Comparison of ENCODE assay signal across 8 mouse cellular contexts in the genomic region with DNA sequence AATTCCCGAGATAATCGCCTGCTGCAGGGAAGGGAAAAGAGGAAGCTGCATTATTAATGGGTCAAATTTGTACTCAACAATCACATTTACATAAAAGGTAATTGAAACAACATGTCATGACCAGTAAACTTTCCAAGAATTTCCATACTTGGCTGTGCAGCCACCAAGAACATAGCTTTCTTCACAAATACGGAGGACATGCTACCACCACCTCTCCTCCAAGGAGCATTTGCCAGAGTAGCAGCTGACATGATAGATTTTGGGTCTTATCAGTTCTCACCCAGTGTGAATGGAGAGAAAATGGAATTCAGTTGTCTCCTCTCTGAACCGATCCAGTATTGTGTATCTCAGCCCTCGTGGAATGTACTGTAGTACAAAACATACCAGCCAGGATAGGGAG. TPM values are rescaled to one million over a fixed set of nuclear protein-coding genes. Genes with fewer than 3 reads are reported as not detected.
A peak's percentile ranks its signal among the peaks of the same experiment; 100 is the strongest.
DNase-seq lines count a peak whose midpoint lies in the region; ATAC-seq lines count a peak whose summit lies in the region.

No protein-coding gene starts in this region.

- peak overlapping the region; percentile 99 for H3K9ac ChIP-seq in heart, embryonic 11.5 days (ENCODE audit: low read depth, low read length)
- peak overlapping the region; percentile 96 for H3K9ac ChIP-seq in midbrain, embryonic 11.5 days (ENCODE audit: low read length)

- DNase-seq in heart, postnatal 14 days, result no peak
- DNase-seq in MN1 (ENCODE audit: low spot score), result peak; percentile 22
- DNase-seq in hindbrain, embryonic 10.5 days (ENCODE audit: low spot score), result no peak
- DNase-seq in midbrain, embryonic 11.5 days (ENCODE audit: low spot score, missing footprints), result no peak
- no peak for DNase-seq in retina, embryonic 14.5 days (ENCODE audit: low spot score)
- DNase-seq in adrenal gland, postnatal 10 days, result no peak
- DNase-seq in retina, postnatal 1 day, result no peak

- H3K4me1 ChIP-seq in heart, embryonic 11.5 days (ENCODE audit: control insufficient read depth, insufficient read depth, low read length), result peaks cover 6% of the 10 kb centered on the region; the same call in 1 of the 2 replicates
- H3K4me1 ChIP-seq in hindbrain, embryonic 10.5 days (replicated peaks), result peaks cover 26% of the 10 kb centered on the region
- peaks cover 10% of the 10 kb centered on the region for H3K4me1 ChIP-seq in midbrain, embryonic 11.5 days (ENCODE audit: control insufficient read depth, insufficient read depth, low read length)

- no peaks in the 10 kb centered on the region for H3K36me3 ChIP-seq in heart, embryonic 11.5 days (ENCODE audit: control insufficient read depth, insufficient read depth, low read length)
- H3K36me3 ChIP-seq in hindbrain, embryonic 10.5 days, result peaks cover 18% of the 10 kb centered on the region
- H3K36me3 ChIP-seq in midbrain, embryonic 11.5 days (ENCODE audit: control insufficient read depth, insufficient read depth, low read length), result no peaks in the 10 kb centered on the region

- no peaks in the 10 kb centered on the region for H3K9me3 ChIP-seq in heart, embryonic 11.5 days (replicated peaks; ENCODE audit: control insufficient read depth, low read length)
- no peaks in the 10 kb centered on the region for H3K9me3 ChIP-seq in hindbrain, embryonic 10.5 days
- H3K9me3 ChIP-seq in midbrain, embryonic 11.5 days (ENCODE audit: control insufficient read depth, low read length), result no peaks in the 10 kb centered on the region

- no peak for ATAC-seq in heart, embryonic 11.5 days (replicated peaks; ENCODE audit: insufficient number of reproducible peaks, low FRiP score, low TSS enrichment)
- ATAC-seq in midbrain, embryonic 11.5 days (ENCODE audit: low FRiP score), result no peak

- H3K4me2 ChIP-seq in heart, embryonic 11.5 days, result peak overlapping the region; percentile 92
- peak overlapping the region; percentile 74 for H3K4me2 ChIP-seq in midbrain, embryonic 11.5 days

- 11% methylated on average over 5 of the region's 5 CpGs for WGBS in heart, embryonic 11.5 days (ENCODE audit: insufficient replicate concordance)
- 37% methylated on average over 5 of the region's 5 CpGs for WGBS in hindbrain, embryonic 10.5 days
- WGBS in midbrain, embryonic 11.5 days, result 30% methylated on average over 5 of the region's 5 CpGs

- H3K4me3 ChIP-seq in heart, embryonic 11.5 days (ENCODE audit: low read depth, low read length), result peak overlapping the region; percentile 98
- H3K4me3 ChIP-seq in hindbrain, embryonic 10.5 days, result peak overlapping the region; percentile 100
- H3K4me3 ChIP-seq in midbrain, embryonic 11.5 days (ENCODE audit: low read depth, low read length), result peak overlapping the region; percentile 90

- intact Hi-C loops in heart, postnatal 14 days (cut with DNase I), result loop anchor here (5.0 kb wide), 1 partner anchor 67 kb away; no protein-coding TSS in a partner anchor

- H3K27ac ChIP-seq in heart, embryonic 11.5 days (ENCODE audit: low read depth, low read length), result peak overlapping the region; percentile 96; the same call in 1 of the 2 replicates
- peak overlapping the region; percentile 99 for H3K27ac ChIP-seq in hindbrain, embryonic 10.5 days
- no peak overlapping the region for H3K27ac ChIP-seq in midbrain, embryonic 11.5 days (ENCODE audit: low read depth, low read length)

- no peaks in the 10 kb centered on the region for H3K27me3 ChIP-seq in heart, embryonic 11.5 days (ENCODE audit: control insufficient read depth, insufficient read depth, low read length)
- H3K27me3 ChIP-seq in hindbrain, embryonic 10.5 days (ENCODE audit: insufficient read depth, poor library complexity, severe bottlenecking), result no peaks in the 10 kb centered on the region
- H3K27me3 ChIP-seq in midbrain, embryonic 11.5 days (ENCODE audit: control insufficient read depth, insufficient read depth, low read length), result no peaks in the 10 kb centered on the region

RNA-seq across cellular contexts. Expression of a gene that starts 1.4 kb away (rescaled TPM):
- polyA plus RNA-seq in heart, embryonic 11.5 days (2014; fragmentation: Nextera tagmentation; extraction: Ambion mirVana), result 212 and 239 TPM in 2 replicates
- 100 to 1,000 TPM; 134 to 139 TPM for total RNA-seq in heart, postnatal 14 days (2021)
- 254 and 286 TPM in 2 replicates for polyA plus RNA-seq in hindbrain, embryonic 10.5 days (2016; fragmentation: Nextera tagmentation; extraction: Ambion mirVana)
- polyA plus RNA-seq in midbrain, embryonic 11.5 days (2014; fragmentation: Nextera tagmentation; extraction: Ambion mirVana), result 283 and 293 TPM in 2 replicates
- total RNA-seq in adrenal gland, postnatal 10 days (2021), result 100 to 1,000 TPM; 172 to 185 TPM

RNA-seq across cellular contexts. Expression of a gene that starts 56.6 kb away (rescaled TPM):
- polyA plus RNA-seq in heart, embryonic 11.5 days (2014; fragmentation: Nextera tagmentation; extraction: Ambion mirVana), result 116 and 132 TPM in 2 replicates
- total RNA-seq in heart, postnatal 14 days (2021), result 100 to 1,000 TPM; 271 to 430 TPM
- 20.4 and 33.7 TPM in 2 replicates for polyA plus RNA-seq in hindbrain, embryonic 10.5 days (2016; fragmentation: Nextera tagmentation; extraction: Ambion mirVana)
- polyA plus RNA-seq in midbrain, embryonic 11.5 days (2014; fragmentation: Nextera tagmentation; extraction: Ambion mirVana), result 27.9 and 29.9 TPM in 2 replicates
- 100 to 1,000 TPM; 161 to 192 TPM for total RNA-seq in adrenal gland, postnatal 10 days (2021)
